Mouse (Mus musculus): ENCODE results near the gene Armc9.

Gene Armc9

GRCm38 (mm10) chr1:86176066-86176465 is 21.5 kb downstream of the Armc9 start:
- DNase-seq (ENCODE audit: low read depth): no peak

GRCm38 (mm10) chr1:86178462-86179253 is 24.1 kb downstream of the Armc9 start:
- peak; percentile 91 for DNase-seq (ENCODE audit: low read depth)

GRCm38 (mm10) chr1:86182004-86182709 is 27.6 kb downstream of the Armc9 start:
- DNase-seq (ENCODE audit: low read depth): no peak

GRCm38 (mm10) chr1:86183577-86184263 is 29.1 kb downstream of the Armc9 start:
- no peak for DNase-seq (ENCODE audit: low read depth)

GRCm38 (mm10) chr1:86186762-86187161 is 32.2 kb downstream of the Armc9 start:
- DNase-seq (ENCODE audit: low read depth): peak; percentile 92

GRCm38 (mm10) chr1:86187856-86188255 is 33.3 kb downstream of the Armc9 start:
- DNase-seq (ENCODE audit: low read depth): no peak

GRCm38 (mm10) chr1:86188271-86188670 is 33.7 kb downstream of the Armc9 start:
- DNase-seq (ENCODE audit: low read depth): no peak

GRCm38 (mm10) chr1:86189034-86189702 is 34.6 kb downstream of the Armc9 start:
- DNase-seq (ENCODE audit: low read depth): peak; percentile 71

- peak; percentile 82 for DNase-seq (ENCODE audit: low read depth)
These were observed 36.3 kb downstream of the Armc9 start for GRCm38 (mm10) chr1:86190843-86191242.

GRCm38 (mm10) chr1:86194044-86194443 is 39.5 kb downstream of the Armc9 start:
- DNase-seq (ENCODE audit: low read depth): no peak

- no peak for DNase-seq (ENCODE audit: low read depth)
These were observed 43.7 kb downstream of the Armc9 start for GRCm38 (mm10) chr1:86198276-86198675.

- no peak for DNase-seq (ENCODE audit: low read depth)
These were observed 44.4 kb downstream of the Armc9 start for GRCm38 (mm10) chr1:86199026-86199425.

- DNase-seq (ENCODE audit: low read depth): no peak
These were observed 46.7 kb downstream of the Armc9 start for GRCm38 (mm10) chr1:86201312-86201711.

GRCm38 (mm10) chr1:86202617-86203219 is 48.1 kb downstream of the Armc9 start:
- DNase-seq (ENCODE audit: low read depth): no peak

GRCm38 (mm10) chr1:86210676-86211075 is 56.1 kb downstream of the Armc9 start:
- DNase-seq (ENCODE audit: low read depth): peak; percentile 55

- DNase-seq (ENCODE audit: low read depth): no peak
These were observed 56.9 kb downstream of the Armc9 start for GRCm38 (mm10) chr1:86211498-86211897.

GRCm38 (mm10) chr1:86212731-86213130 is 58.2 kb downstream of the Armc9 start:
- DNase-seq (ENCODE audit: low read depth): no peak

GRCm38 (mm10) chr1:86214158-86214557 is 59.6 kb downstream of the Armc9 start:
- DNase-seq (ENCODE audit: low read depth): peak; percentile 85

GRCm38 (mm10) chr1:86215297-86215696 is 60.7 kb downstream of the Armc9 start:
- DNase-seq (ENCODE audit: low read depth): peak; percentile 60

GRCm38 (mm10) chr1:86216412-86216811 is 61.8 kb downstream of the Armc9 start:
- no peak for DNase-seq (ENCODE audit: low read depth)

- no peak for DNase-seq (ENCODE audit: low read depth)
These were observed 63.4 kb downstream of the Armc9 start for GRCm38 (mm10) chr1:86217976-86218375.

GRCm38 (mm10) chr1:86225195-86225594 is 70.6 kb downstream of the Armc9 start:
- DNase-seq (ENCODE audit: low read depth): no peak
